Mouse (Mus musculus) testis, postnatal 10 days (tissue): ENCODE measurements around the gene As3mt.
"Not testable (repeated sequence)": the region's sequence is repeated elsewhere in the genome, so short reads cannot be mapped to it uniquely, and the experiment has no call there.

Source experiments
- DNase-seq: peaks from one replicate; pipeline ENCODE4 v3.0.0; 2021; ENCODE audit warnings: low spot score

The As3mt gene

GRCm38 (mm10) chr19:46699011-46699481, 8.2 kb upstream of the As3mt start:
- no peak for DNase-seq

GRCm38 (mm10) chr19:46701156-46701555, 6.1 kb upstream of the As3mt start:
- DNase-seq: no peak

GRCm38 (mm10) chr19:46705779-46706495, 1.3 kb upstream of the As3mt start:
- no peak for DNase-seq

GRCm38 (mm10) chr19:46706540-46707295, 540 bp upstream of the As3mt start:
- no peak for DNase-seq

GRCm38 (mm10) chr19:46710614-46711013, 3.4 kb downstream of the As3mt start:
- no peak for DNase-seq

GRCm38 (mm10) chr19:46714234-46714633, 7.0 kb downstream of the As3mt start:
- no peak for DNase-seq

GRCm38 (mm10) chr19:46715016-46715415, 7.8 kb downstream of the As3mt start:
- DNase-seq: no peak

- DNase-seq: no peak
Measured at GRCm38 (mm10) chr19:46718150-46718549, 10.9 kb downstream of the As3mt start.

GRCm38 (mm10) chr19:46724411-46724810, 17.2 kb downstream of the As3mt start:
- DNase-seq: no peak

- no peak for DNase-seq
Measured at GRCm38 (mm10) chr19:46726142-46726541, 18.9 kb downstream of the As3mt start.

- no peak for DNase-seq
Measured at GRCm38 (mm10) chr19:46727140-46727736, 20.0 kb downstream of the As3mt start.

GRCm38 (mm10) chr19:46727945-46728540, 20.8 kb downstream of the As3mt start:
- no peak for DNase-seq

GRCm38 (mm10) chr19:46728909-46729308, 21.7 kb downstream of the As3mt start:
- no peak for DNase-seq

- DNase-seq: no peak
Measured at GRCm38 (mm10) chr19:46731351-46731750, 24.1 kb downstream of the As3mt start.

- DNase-seq: not testable (repeated sequence)
Measured at GRCm38 (mm10) chr19:46732673-46733072, 25.4 kb downstream of the As3mt start.

- no peak for DNase-seq
Measured at GRCm38 (mm10) chr19:46733626-46734025, 26.4 kb downstream of the As3mt start.

GRCm38 (mm10) chr19:46735241-46735640, 28.0 kb downstream of the As3mt start:
- no peak for DNase-seq

GRCm38 (mm10) chr19:46737106-46737505, 29.8 kb downstream of the As3mt start:
- DNase-seq: no peak

GRCm38 (mm10) chr19:46740341-46741008, 33.2 kb downstream of the As3mt start:
- peak; percentile 78 for DNase-seq

- DNase-seq: no peak
Measured at GRCm38 (mm10) chr19:46741574-46741973, 34.3 kb downstream of the As3mt start.

- no peak for DNase-seq
Measured at GRCm38 (mm10) chr19:46744681-46745080, 37.4 kb downstream of the As3mt start.

GRCm38 (mm10) chr19:46747799-46748198, 40.5 kb downstream of the As3mt start:
- no peak for DNase-seq
